Mouse (Mus musculus): ENCODE measurements at regions not wholly inside any gene's neighbourhood (a gene's known extent, or its start where the extent isn't known, plus 50 kb on each side); places are given as distances from the start of the nearest gene placed in this dataset.

DNA sequence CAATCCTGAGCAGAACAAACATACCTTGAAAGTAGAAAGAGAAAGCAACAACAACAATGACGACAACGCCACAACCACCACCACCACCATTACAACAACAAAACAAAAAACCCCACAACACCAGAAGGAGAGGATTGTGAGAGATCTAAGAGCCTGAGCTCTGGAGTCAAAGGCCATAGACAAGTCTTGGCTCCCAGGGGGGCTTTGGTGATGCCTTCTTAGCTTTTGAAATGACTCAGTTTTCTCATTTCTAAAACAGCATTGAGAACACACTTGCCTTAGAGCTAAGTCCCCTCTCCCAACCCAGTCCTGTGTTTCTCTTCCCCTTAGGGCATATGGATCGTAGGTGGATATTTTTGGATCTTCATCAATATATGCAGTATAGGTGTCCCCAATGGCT is 112.2 kb downstream of the Kif20b start:
- TF ChIP-seq CTCF (IDR thresholded peaks at IDR 0.05; ENCODE audit: low read depth) (no peak), EP300 (optimal IDR thresholded peaks at IDR 0.05) (no peak)

Measured in stomach, postnatal 0 days (tissue).